Mouse (Mus musculus): ENCODE measurements at regions not wholly inside any gene's neighbourhood (a gene's known extent, or its start where the extent isn't known, plus 50 kb on each side); places are given as distances from the start of the nearest gene placed in this dataset.

DNA sequence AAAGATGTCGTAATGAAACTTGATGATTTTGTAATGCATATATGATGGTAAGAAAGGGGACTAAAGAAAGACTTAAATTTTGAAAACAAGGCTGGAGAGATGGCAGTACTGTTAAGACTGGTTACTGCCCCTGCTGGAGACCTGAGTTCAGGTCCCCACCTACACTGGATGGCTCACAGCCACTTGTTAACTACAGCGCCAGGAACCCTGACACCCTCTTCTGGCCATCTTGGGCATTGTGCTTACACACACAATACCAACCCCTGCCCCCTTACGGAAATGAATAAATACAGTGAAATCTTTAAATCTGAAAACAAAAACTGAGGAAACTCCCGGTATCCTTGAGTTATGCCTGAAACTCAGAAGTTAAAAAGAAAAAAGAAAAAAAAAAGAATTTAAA, 131.7 kb upstream of the Dynlrb2 start:
- H3K4me2 ChIP-seq = no peak overlapping the region
- H3K27me3 ChIP-seq = no peaks in the 10 kb centered on the region
- H3K4me3 ChIP-seq (replicated peaks) = no peak overlapping the region
- no peaks in the 10 kb centered on the region for H3K36me3 ChIP-seq (replicated peaks)
- no peaks in the 10 kb centered on the region for H3K9me3 ChIP-seq (replicated peaks)
- H3K9ac ChIP-seq = no peak overlapping the region
- H3K27ac ChIP-seq (replicated peaks) = no peak overlapping the region
- 60% methylated on average over 4 of the region's 4 CpGs for WGBS (ENCODE audit: insufficient replicate concordance)
- ATAC-seq (ENCODE audit: insufficient read depth) = no peak
- H3K4me1 ChIP-seq (replicated peaks) = no peaks in the 10 kb centered on the region

GRCm38 (mm10) chr8:116372574-116372973, 132.2 kb upstream of the Dynlrb2 start:
- no peak overlapping the region for H3K27ac ChIP-seq (replicated peaks)
- H3K9me3 ChIP-seq (replicated peaks) = no peaks in the 10 kb centered on the region
- H3K9ac ChIP-seq = no peak overlapping the region
- 53% methylated on average over 3 of the region's 3 CpGs for WGBS (ENCODE audit: insufficient replicate concordance)
- no peak overlapping the region for H3K4me2 ChIP-seq
- ATAC-seq (ENCODE audit: insufficient read depth) = no peak
- no peaks in the 10 kb centered on the region for H3K27me3 ChIP-seq
- no peak overlapping the region for H3K4me3 ChIP-seq (replicated peaks)
- no peaks in the 10 kb centered on the region for H3K4me1 ChIP-seq (replicated peaks)
- H3K36me3 ChIP-seq (replicated peaks) = no peaks in the 10 kb centered on the region

GRCm38 (mm10) chr8:116372056-116372455, 132.7 kb upstream of the Dynlrb2 start:
- H3K4me2 ChIP-seq = no peak overlapping the region
- H3K4me3 ChIP-seq (replicated peaks) = no peak overlapping the region
- 64% methylated on average over 9 of the region's 9 CpGs for WGBS (ENCODE audit: insufficient replicate concordance)

GRCm38 (mm10) chr8:116367491-116367890, 137.3 kb upstream of the Dynlrb2 start:
- ATAC-seq (ENCODE audit: insufficient read depth) = no peak
- no peak overlapping the region for H3K9ac ChIP-seq
- 62% methylated on average over 6 of the region's 6 CpGs for WGBS (ENCODE audit: insufficient replicate concordance)

More at GRCm38 (mm10) chr8:116372056-116372455, 132.7 kb upstream of the Dynlrb2 start:
- Histone ChIP-seq H3K9ac (no peak overlapping the region), H3K9me3 (replicated peaks) (no peaks in the 10 kb centered on the region), H3K36me3 (replicated peaks) (no peaks in the 10 kb centered on the region), H3K4me1 (replicated peaks) (no peaks in the 10 kb centered on the region), H3K27me3 (no peaks in the 10 kb centered on the region), H3K27ac (replicated peaks) (no peak overlapping the region)
- no peak for ATAC-seq (ENCODE audit: insufficient read depth)

DNA sequence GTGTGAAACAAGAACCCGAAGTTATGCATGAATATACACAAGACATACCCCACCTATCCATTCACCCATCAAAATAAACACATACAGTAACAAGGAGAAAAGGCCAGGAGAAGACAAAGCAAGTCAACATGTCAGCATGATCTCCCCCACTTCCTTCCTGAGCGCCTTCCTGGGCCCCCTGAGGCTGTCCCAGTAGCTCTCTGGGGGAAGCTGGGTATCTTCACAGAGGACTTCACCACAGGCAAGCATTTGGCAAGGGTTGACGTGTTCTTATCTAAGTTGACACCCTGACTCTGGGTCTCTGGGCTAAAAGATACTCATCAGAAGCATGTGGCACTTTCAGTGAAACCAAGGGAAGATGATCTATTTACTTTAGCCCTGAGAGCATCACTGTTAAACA, 138.1 kb upstream of the Dynlrb2 start:
- Histone ChIP-seq H3K27me3 (no peaks in the 10 kb centered on the region), H3K27ac (replicated peaks) (no peak overlapping the region), H3K9me3 (replicated peaks) (no peaks in the 10 kb centered on the region), H3K4me2 (no peak overlapping the region), H3K9ac (no peak overlapping the region), H3K4me3 (replicated peaks) (no peak overlapping the region), H3K4me1 (replicated peaks) (no peaks in the 10 kb centered on the region), H3K36me3 (replicated peaks) (no peaks in the 10 kb centered on the region)
- no peak for ATAC-seq (ENCODE audit: insufficient read depth)
- WGBS (ENCODE audit: insufficient replicate concordance) = 15% methylated on average over 3 of the region's 3 CpGs

More at GRCm38 (mm10) chr8:116367491-116367890, 137.3 kb upstream of the Dynlrb2 start:
- no peaks in the 10 kb centered on the region for H3K36me3 ChIP-seq (replicated peaks)
- H3K27me3 ChIP-seq = no peaks in the 10 kb centered on the region
- H3K4me1 ChIP-seq (replicated peaks) = no peaks in the 10 kb centered on the region
- H3K4me3 ChIP-seq (replicated peaks) = no peak overlapping the region
- H3K27ac ChIP-seq (replicated peaks) = no peak overlapping the region
- H3K9me3 ChIP-seq (replicated peaks) = no peaks in the 10 kb centered on the region
- no peak overlapping the region for H3K4me2 ChIP-seq

DNA sequence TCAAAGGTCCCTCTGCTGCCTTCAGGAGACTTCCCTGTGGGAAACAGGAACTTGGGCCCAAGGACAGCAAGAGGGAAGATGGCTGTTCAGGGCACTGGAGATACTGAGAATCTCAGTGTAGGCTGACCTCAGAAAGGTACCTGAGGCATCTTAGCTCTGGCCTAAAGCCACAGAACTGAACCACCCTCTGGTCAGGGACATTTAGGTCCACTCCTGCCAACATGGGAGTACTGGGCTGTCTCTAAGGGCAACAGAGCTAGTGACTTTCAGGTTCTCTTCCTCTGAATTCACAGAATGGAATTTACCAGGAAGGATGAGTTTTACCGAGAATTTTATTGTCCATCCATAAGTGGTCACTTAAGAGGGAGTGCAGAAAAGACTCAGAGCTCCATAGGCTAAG, 140.0 kb upstream of the Dynlrb2 start:
- Histone ChIP-seq H3K4me2 (no peak overlapping the region), H3K27ac (replicated peaks) (no peak overlapping the region), H3K27me3 (no peaks in the 10 kb centered on the region), H3K9me3 (replicated peaks) (no peaks in the 10 kb centered on the region), H3K4me1 (replicated peaks) (no peaks in the 10 kb centered on the region), H3K4me3 (replicated peaks) (no peak overlapping the region), H3K36me3 (replicated peaks) (no peaks in the 10 kb centered on the region), H3K9ac (no peak overlapping the region)
- no peak for ATAC-seq (ENCODE audit: insufficient read depth)
- WGBS (ENCODE audit: insufficient replicate concordance) = 63% methylated on average over 1 of the region's 1 CpGs

- ATAC-seq (ENCODE audit: insufficient read depth) = no peak
- Histone ChIP-seq H3K36me3 (replicated peaks) (no peaks in the 10 kb centered on the region), H3K4me2 (no peak overlapping the region), H3K9me3 (replicated peaks) (no peaks in the 10 kb centered on the region), H3K4me3 (replicated peaks) (no peak overlapping the region), H3K27me3 (no peaks in the 10 kb centered on the region), H3K4me1 (replicated peaks) (no peaks in the 10 kb centered on the region), H3K27ac (replicated peaks) (no peak overlapping the region), H3K9ac (no peak overlapping the region)
- 72% methylated on average over 2 of the region's 2 CpGs for WGBS (ENCODE audit: insufficient replicate concordance)
Observed at GRCm38 (mm10) chr8:116364172-116364571, 140.6 kb upstream of the Dynlrb2 start.

GRCm38 (mm10) chr8:116362351-116362750, 142.4 kb upstream of the Dynlrb2 start:
- Histone ChIP-seq H3K27me3 (no peaks in the 10 kb centered on the region), H3K4me1 (replicated peaks) (no peaks in the 10 kb centered on the region), H3K36me3 (replicated peaks) (no peaks in the 10 kb centered on the region), H3K9ac (no peak overlapping the region), H3K4me3 (replicated peaks) (no peak overlapping the region), H3K27ac (replicated peaks) (no peak overlapping the region), H3K9me3 (replicated peaks) (no peaks in the 10 kb centered on the region), H3K4me2 (no peak overlapping the region)
- no peak for ATAC-seq (ENCODE audit: insufficient read depth)
- 22% methylated on average over 4 of the region's 4 CpGs for WGBS (ENCODE audit: insufficient replicate concordance)

- ATAC-seq (ENCODE audit: insufficient read depth) = no peak
- H3K9me3 ChIP-seq (replicated peaks) = no peaks in the 10 kb centered on the region
- H3K27me3 ChIP-seq = no peaks in the 10 kb centered on the region
- no peaks in the 10 kb centered on the region for H3K4me1 ChIP-seq (replicated peaks)
- H3K4me3 ChIP-seq (replicated peaks) = no peak overlapping the region
- no peak overlapping the region for H3K27ac ChIP-seq (replicated peaks)
- no peak overlapping the region for H3K9ac ChIP-seq
- no peak overlapping the region for H3K4me2 ChIP-seq
- 58% methylated on average over 4 of the region's 4 CpGs for WGBS (ENCODE audit: insufficient replicate concordance)
- H3K36me3 ChIP-seq (replicated peaks) = no peaks in the 10 kb centered on the region
Observed at GRCm38 (mm10) chr8:116359761-116360160, 145.0 kb upstream of the Dynlrb2 start.

DNA sequence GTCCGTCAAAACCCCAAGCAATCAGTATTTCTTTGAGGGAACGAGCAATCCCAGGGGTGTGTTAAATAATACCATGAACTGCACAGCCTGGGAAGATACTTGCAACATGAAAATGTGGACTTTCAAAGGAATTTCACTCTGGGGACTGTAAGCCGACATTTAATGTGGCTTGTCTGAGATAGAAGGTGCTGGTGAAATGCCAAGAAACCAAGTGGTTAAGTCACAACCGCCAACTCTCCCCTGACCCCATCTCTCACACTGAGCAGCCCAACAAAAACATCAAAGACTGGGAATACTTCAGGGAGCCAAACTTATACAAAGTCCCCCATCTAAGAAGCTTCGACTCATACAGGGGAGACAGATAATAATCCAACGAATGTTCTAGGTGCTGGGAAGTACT, 150.0 kb upstream of the Dynlrb2 start:
- no peak for ATAC-seq (ENCODE audit: insufficient read depth)
- WGBS (ENCODE audit: insufficient replicate concordance) = 65% methylated on average over 6 of the region's 6 CpGs
- no peak overlapping the region for H3K9ac ChIP-seq

DNA sequence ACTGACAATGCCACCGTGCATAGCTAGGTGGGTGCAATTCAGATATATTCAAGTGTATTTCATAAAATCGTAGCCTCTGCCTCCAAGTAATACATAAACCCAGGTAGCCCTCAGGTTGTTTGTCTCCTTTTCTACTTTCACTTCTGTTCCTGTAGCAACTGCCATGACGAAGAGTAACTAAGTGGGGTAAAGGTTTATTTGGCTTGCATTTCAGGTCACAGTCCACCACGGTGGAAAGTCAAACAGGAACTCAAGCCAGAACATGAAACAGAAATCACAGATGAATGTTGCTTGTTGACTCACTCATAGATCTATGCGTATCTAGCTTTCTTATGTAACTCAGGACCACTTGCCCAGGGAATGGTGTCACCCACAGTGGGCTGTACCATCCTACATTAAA, 150.9 kb upstream of the Dynlrb2 start:
- Histone ChIP-seq H3K36me3 (replicated peaks) (no peaks in the 10 kb centered on the region), H3K4me1 (replicated peaks) (no peaks in the 10 kb centered on the region), H3K4me3 (replicated peaks) (no peak overlapping the region), H3K9me3 (replicated peaks) (no peaks in the 10 kb centered on the region), H3K27ac (replicated peaks) (no peak overlapping the region), H3K4me2 (no peak overlapping the region), H3K27me3 (no peaks in the 10 kb centered on the region), H3K9ac (no peak overlapping the region)
- WGBS (ENCODE audit: insufficient replicate concordance) = 62% methylated on average over 5 of the region's 5 CpGs
- ATAC-seq (ENCODE audit: insufficient read depth) = no peak

More for the DNA sequence above, 150.0 kb upstream of the Dynlrb2 start:
- Histone ChIP-seq H3K27me3 (no peaks in the 10 kb centered on the region), H3K27ac (replicated peaks) (no peak overlapping the region), H3K4me3 (replicated peaks) (no peak overlapping the region), H3K9me3 (replicated peaks) (no peaks in the 10 kb centered on the region), H3K36me3 (replicated peaks) (no peaks in the 10 kb centered on the region), H3K4me2 (no peak overlapping the region), H3K4me1 (replicated peaks) (no peaks in the 10 kb centered on the region)

GRCm38 (mm10) chr8:116352635-116353034, 152.1 kb upstream of the Dynlrb2 start:
- Histone ChIP-seq H3K4me1 (replicated peaks) (no peaks in the 10 kb centered on the region), H3K4me3 (replicated peaks) (no peak overlapping the region), H3K27me3 (no peaks in the 10 kb centered on the region), H3K27ac (replicated peaks) (no peak overlapping the region), H3K9ac (no peak overlapping the region), H3K4me2 (no peak overlapping the region), H3K36me3 (replicated peaks) (no peaks in the 10 kb centered on the region), H3K9me3 (replicated peaks) (no peaks in the 10 kb centered on the region)
- no peak for ATAC-seq (ENCODE audit: insufficient read depth)
- 48% methylated on average over 2 of the region's 2 CpGs for WGBS (ENCODE audit: insufficient replicate concordance)

Measured in liver, embryonic 15.5 days (tissue).